Mouse (Mus musculus): Measurements from ENCODE around the gene Ankrd13c.
A peak's percentile ranks its signal among the peaks of the same experiment; 100 is the strongest.
"Not testable (repeated sequence)": the region's sequence is repeated elsewhere in the genome, so short reads cannot be mapped to it uniquely, and the experiment has no call there.

The Ankrd13c gene

DNA sequence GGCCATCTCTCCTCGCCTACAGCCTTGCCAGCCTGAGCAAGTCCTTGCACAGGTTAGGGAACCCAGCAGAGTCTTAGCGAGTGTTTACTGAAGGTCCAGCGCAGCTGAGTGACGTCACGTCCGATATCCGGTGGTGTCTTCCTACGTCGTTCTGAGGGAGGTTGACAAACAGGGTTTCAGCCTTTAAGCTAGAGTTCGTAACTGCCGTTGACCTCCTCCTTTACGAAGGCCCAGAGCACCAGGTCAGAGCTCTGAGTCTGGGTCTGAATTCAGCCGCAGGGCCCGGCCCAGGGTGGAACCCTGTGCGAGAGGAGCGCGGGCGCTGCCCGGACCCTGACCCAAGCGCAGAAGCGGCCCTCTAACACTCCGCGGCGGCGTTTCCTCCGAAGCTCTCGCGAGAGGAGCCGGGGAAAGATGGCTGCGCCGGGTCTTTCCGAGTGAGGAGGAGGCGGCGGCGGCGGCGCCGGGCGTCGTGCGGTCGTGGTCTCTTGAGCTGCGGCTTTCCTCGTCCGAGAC, at the start of gene Ankrd13c:
Gene Ankrd13c, plus strand, starts transcription at position 397 of the 516 bp plus-strand sequence.
- peak; percentile 95 to 96 for DNase-seq

DNA sequence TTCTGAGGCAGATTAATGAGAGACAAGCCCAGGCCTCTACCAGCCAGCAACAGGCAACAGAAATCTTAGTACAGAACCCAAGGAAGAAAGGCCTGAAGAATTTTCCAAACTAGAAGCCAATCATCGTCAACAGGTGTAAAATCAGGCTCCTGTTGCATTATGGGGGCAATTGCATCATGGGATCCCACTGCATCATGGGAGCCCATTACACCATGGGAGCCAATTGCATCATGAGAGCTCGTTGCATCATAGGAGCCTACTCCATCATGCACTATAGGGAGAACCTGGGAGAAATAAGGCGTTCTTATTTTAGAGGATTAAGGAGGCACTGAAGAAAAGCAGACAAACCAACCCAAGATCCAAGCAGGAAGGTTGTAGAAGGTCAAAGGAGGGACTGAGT, 49.4 kb upstream of the Ankrd13c start:
- no peak for DNase-seq

DNA sequence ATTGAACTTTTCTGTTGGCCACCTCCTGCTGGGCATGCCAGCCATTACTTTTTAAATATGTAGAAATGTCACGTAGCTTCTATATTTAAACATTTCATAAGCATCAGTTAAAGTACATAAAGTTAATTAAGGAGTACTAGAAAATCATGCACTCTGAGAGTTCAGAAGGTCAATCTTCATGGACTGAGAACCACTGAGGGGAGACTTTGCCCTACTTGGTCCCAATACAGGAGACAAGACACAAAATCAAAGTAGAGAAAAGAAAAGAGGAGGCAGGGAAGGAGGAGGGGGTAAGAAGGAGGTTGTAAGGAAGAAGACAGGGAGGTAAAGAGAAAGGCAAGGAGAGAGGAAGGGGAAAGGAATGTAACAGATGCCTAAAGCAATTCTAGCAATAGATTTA, 47.1 kb upstream of the Ankrd13c start:
- no peak for DNase-seq

DNA sequence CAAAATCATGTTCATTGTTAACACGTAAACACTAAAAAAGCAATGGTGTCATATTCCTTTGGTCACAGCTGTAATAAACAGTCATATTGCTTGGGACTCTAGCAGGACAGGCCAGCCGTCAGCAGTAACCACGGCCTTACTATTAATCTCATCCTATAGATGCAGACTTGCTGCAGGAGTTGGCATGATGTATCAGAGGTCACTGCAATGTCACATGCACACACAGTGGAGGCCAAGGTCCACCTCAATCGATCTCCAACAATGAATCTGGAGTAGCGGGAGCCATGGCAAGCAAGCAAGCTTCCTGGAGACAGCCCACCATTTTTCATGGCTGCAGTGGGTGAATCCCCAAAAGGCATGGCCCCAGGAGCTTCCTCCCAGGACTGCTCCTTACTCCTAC, 45.3 kb upstream of the Ankrd13c start:
- no peak for DNase-seq

DNA sequence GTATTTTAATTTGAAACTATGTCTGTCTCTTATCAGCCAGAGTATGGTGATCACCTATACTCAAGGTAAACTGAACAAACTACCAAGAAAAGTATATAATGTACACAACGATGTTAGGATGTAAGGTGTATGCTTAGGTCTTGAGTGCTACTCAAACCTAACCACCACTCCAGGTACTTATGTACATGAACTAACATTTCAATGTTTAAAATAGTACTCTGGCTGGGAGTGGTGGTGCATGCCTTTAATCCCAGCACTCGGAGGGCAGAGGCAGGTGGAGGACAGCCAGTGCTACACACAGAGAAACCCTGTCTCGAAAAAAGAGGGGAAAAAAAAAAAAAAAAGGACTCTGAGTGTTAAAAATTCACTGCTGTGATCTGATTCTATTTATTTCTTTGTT, 38.9 kb upstream of the Ankrd13c start:
- DNase-seq = no peak

DNA sequence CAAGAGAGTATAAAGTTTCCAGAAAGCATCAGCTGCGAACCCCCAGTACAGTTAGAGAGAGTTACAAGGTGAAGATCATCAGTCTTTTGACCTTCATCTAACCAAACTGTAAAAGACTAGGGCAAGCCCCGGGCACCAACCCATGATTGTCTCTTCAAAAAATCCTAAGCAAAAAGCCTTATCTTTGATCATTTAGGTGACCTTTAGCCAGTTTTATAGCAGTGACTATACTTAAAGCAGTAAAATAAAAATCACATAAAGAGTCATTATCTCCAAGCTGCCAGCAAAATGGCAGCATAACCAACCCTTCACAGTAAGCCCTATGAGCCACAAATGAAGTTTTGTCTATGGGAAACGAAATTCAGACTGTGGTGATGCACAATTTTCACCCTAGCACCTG, 36.8 kb upstream of the Ankrd13c start:
- no peak for DNase-seq

DNA sequence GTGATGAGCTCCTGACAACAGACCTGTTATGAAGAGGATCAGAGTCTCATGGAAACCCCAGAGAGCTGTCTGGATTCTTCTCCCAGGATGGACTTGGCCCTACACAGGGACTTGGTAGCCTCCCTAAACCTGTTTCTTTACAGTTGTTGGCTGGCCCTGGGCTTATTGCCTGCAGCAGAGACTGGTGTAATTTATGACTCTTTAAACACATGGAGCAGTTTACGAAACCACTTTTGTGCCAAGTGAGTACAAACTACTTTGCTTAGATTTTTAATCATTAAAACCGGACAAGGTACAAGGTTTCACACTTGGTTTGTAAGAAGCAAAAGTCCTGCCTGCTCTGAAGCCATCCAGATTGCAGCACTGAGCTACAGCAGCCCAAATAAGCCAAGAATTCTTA, 34.9 kb upstream of the Ankrd13c start:
- DNase-seq = no peak

DNA sequence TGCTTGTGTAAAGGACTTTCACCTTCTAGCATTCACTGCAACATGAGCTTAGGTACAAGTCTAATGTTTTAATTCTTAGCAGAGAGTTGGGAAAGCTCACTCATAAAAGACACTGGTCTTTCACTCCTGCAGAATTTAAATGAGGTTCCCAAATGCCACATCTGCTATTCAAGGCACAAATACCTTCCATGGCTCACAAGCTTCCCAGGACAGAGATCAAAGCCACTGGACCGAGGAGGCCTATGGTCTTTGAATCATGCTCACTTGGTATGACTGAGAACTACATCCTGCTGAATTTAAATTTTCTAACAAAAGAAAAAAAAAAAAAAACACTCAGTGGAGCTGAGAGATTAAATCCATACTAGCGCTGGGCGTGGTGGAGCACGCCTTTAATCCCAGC, 30.7 kb upstream of the Ankrd13c start:
- no peak for DNase-seq

DNA sequence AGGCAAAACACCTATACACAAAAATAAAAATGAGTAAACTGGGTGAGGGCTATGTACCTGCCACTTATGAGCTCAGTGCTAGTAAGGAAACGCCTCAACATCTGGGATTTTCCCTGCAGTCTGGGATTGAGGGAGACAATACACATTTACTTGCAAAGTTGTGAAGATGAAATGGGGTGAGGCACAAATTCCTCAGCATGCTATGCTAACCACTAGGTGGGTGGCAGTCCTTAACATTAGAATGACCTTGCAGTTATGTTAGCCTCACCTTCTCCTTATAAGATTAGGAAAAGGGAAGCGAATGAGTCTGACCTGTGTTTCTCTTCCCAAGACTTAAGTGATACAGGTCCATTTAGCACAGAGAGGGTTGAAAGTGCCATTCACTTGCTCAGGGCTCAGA, 25.7 kb upstream of the Ankrd13c start:
- DNase-seq = no peak

DNA sequence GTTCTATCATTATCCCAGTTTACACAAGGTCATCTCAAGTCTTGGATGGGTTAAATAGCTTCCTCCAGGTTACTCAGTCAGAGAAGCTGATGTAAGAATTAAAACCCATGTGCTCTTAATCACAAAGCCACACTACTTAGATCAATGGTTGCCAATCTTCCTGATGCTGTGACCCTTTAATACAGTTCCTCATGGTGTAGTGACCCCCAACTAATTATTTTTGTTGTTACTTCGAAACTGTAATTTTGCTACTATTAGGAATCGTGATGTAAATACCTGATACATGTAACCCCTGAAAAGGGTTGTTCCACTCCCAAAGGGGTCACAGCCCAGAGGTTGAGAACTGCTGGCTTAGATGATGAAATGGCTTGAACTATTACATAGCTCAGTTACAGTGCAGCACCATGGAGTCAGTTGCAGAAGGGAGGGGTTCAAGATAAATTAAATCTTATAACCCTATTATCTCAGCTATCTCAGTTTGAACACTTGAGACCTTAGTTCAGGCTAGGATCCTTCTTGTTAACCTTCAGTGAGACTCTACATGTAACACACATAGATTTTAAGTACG, 23.7 kb upstream of the Ankrd13c start:
- DNase-seq = no peak

DNA sequence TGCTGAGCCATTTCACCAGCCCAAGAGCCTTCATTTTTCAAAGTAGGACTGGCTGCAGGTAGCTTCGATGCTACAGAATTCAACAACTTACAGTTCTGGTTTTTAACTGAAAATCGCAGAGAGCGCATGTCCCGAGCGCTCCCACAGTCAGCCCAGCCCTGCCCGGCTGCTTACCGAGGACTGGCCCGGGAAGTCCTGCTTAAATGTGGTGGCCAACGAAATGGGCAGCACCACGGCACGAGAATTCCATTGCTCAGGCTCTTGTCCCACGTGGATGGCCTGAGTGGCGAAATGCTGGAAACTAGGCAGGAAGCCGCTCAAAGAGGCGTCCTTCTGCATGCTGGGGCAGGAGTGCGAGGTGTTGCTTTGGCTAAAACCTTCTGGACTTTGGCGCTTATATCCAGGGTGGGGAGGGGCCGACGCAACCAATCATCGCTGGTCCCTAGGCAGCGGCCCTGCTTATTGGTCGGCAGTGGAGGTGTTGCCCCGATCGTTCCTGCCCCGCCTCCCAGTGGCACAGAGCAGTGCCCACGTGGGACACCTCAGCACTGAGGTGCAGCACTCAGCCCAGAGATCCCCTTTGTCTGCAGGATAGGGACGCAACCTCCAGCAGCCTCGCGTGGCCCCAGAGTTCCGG, 22.2 kb upstream of the Ankrd13c start, which contains the start of gene Cth:
Gene Cth, minus strand, starts transcription at position 386 of the 637 bp plus-strand sequence.
- peak; percentile 89 to 94 for DNase-seq

DNA sequence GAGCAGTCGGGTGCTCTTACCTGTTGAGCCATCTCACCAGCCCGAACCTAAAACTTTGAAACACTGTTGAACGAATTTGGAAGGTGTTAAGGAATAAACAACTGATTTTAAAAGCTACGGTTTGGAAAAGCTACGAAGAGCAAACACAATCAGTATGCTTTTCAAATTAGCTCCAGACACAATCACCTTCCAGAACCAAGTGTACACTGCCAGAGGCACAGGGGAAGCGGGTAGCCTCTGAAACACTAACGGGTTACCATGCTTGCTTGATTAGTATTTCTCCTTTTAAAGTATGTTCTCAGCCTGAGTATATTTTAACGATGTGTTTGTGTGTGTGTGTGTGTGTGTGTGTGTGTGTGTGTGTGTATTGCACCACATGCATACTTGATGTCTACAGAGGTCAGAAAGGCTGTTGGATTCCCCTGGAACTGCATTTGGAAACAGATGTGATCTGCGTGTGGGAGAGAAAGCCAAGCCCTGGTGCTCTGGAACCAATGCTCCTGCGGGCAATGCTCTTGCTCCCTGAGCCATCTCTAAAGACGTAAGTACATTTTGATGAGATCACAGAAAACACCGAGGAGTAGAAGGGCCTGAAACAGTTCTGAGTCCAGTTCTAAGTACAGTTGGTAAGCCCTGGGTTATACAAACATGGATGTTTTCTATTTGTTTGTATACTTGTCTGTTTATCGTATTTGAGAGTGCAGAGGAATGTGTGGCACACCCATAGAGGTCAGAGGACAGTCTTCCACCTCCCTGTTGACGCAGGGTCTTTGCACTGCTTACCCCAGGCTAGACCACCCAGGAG, 21.1 kb upstream of the Ankrd13c start:
- DNase-seq = no peak

DNA sequence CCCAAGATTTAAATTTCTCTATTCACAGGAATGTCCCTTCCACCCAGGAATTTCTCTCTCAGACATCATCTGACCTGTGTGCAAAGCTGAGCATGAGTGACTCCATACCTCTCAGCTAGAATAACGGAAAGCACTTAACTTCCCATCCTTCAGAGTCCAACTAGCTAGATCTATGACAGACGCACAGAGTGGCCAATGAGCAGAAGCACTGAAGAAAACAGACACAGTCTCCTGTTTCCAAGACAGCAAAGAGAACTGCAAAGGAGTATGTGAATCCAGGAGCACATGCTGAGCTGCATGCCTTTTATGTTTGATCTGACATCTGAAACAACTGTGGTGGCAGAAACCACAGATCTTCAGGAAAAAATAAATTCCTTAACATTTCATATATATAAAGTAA, 20.3 kb upstream of the Ankrd13c start:
- no peak for DNase-seq

DNA sequence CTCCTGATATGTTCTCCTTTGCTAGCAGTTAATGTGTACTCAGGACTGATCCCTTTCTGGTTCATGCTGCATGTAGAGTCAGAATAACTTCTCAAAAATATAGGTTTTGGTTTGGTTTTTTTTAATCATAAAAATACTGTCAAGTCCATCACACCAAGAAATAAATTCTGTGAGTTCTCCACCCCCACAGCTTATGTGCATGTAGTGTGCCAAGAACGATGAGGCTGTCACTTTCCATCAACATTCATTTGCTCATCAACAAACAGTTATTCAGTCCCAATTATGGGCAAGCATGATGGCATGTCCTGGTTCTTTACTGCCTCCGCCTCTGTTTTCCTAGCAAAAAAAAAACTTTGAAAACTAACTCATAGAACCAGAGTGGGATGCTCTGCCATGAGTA, 18.3 kb upstream of the Ankrd13c start:
- no peak for DNase-seq

DNA sequence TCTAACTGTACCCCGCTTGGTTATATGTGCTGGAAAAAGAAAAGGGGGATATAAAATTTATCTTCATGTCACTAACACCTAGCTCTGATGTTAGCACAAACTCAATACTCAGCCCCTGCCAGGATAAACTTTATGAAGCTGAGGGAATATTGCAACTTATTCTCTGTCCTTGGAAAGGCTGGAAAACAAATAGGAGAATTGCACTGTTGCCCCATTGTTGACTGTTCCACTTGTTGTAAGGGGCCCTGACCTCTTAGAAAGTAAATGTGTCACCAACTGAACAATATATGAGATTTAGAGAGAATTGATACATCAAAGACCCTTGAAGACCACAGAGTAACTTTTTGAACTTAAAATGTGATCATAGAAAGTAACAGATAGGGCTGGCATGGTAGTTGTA, 17.6 kb upstream of the Ankrd13c start:
- no peak for DNase-seq

DNA sequence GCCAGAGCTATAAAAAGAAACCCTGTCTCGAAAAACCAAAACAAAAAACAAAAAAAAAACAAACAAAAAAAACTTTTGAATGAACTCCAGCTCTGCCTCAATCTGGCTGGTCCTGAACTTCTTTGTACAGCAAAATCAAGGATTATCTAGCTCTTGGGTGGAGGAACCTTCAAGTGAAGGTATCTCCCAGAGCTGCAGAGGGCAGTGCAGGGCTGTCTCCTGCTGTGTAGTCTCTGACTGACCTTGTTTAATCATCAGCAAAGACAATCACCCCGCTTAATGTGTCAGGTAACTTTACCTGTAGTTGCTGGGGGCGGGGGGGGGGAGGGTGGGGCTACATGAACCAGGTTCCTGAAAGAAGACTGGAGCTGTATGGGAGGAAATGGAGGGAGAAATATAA, 15.4 kb upstream of the Ankrd13c start:
- DNase-seq = no peak

DNA sequence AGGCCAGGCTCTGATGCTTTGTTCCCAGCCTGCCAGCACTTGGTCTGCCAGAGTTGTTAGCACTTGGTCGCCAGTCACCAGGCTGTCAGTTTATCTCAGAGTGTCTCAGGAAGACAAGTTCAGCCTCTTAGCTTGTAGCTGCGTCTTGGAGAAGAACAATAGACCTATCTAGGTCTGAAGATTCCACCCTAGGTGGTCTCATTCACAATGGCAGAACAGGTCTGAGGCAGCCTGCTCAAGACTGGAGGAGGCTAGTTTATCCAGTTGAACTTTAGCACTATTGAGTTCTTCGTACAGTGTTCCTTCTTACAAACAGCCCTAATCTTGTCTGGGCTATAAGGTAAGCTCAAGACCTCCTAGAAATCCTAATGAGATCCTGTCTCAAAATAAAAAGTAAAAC, 15.0 kb upstream of the Ankrd13c start:
- no peak for DNase-seq

DNA sequence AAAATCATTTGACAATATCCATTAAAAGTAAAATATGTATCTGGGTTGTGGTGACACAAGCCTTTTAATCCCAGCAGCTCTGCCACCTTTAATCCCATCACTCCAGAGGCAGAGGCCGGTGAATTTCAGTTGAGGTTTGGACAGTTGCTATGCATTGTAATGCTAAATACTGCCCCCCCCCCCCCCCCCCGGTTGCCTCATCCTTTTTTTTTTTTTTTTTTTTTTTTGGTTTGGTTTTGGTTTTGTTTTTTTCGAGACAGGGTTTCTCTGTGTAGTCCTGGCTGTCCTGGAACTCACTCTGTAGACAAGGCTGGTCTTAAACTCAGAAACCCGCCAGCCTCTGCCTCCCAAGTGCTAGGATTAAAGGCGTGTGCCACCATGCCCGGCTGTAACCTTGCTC, 13.8 kb upstream of the Ankrd13c start:
- not testable (repeated sequence) for DNase-seq

DNA sequence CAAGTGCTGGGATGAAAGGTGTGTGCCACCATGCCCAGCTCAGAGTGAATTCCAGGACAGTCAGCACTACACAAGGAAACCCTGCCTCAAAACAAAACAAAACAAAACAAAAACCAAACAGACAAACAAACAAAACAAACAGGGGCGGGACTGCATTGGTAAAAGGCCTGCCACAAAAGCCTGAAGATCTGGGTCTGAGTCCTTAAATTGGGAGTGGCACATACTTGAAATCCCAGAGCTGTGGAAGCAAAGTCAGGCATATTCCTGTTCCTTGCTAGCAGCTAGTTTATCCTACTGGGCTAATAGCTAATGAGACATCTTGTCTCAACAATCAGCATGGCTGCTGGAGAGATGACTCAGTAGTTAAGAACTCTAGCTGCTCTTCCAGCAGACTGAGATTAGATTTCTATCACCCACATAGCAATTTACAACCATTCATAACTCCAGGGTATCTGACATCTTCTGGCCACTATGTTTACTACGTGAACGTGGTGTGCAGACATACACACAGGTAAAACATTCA, 12.7 kb upstream of the Ankrd13c start:
- DNase-seq = no peak

DNA sequence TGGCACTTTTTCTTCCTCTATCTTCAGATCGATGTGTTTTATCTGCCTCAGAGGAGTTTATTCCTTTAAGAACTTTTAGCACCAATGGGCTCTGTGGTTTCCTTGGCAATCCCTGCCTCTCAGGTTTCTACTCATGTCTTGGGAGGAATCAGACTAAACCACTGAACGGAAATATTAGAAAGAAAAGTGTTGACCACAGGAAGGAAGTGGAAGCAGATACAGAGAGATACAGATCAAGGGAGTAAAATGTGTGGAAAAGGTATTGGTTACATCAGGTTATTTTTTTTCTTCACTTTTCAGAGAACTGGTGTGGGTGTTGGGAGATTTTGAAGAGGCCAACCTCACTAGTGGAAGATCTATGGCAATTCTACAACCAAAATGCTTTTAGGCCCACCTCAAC, 8.5 kb upstream of the Ankrd13c start:
- no peak for DNase-seq

DNA sequence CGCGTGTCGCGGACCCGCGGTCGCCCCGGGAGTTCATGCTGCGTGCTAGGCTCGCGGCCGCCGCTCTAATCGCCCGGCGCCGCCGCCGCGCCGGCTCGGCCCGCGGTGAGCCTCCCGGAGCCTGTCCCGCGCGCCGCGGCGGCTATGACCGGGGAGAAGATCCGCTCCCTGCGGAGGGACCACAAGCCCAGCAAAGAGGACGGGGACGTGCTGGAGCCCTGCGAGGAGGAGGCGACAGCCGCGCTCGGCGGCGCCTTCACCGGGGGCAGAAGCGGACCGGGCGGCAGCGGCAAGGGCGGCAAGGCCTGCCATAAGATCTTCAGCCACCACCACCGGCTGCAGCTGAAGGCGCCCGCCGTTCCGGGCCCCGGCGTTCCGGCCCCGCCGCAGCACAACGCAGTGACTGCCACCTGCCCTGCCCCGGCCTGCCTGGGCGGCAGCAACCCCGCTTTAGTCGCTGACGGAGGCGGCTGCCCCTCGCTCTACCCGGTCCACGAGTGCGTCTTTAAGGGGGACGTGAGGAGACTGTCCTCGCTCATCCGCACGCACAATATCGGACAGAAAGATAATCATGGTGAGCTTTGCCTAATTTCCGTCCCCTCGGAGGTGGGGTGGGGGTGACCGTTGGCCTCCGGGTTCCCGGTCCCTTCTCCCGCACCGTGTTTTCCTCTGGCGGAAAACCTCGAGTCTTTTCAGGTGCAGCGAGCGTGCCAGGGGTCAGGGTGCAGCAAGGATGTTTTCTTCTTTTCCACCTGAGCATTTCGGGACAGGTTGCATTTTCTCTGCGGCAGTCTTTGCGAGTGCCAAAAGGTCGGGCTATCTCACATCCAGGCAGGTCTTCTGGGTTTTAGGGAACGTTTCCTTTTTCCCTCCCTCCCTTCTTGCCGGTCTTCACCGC, 593 bp downstream of the Ankrd13c start:
- peak in 1 of 2 experiments; percentile 60 for DNase-seq

DNA sequence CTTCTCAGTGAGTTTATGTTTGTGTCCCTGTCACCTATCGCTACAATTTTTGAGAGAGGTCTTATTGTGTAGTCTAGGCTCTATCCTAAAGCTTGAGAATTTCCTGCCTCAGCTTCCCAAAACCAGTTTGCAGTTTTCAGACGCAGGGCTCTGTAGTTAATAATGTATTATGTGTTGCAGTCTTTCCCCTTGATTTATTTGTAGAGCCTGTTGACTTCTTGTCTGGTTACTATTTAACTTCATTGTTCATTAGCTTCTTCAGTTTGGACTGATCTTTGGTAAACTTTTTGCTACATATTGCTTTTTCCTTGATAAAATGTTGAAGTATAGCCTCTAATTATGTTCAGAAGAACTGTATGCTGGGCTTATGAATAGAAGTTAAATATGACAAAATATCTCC, 5.7 kb downstream of the Ankrd13c start:
- DNase-seq = no peak

DNA sequence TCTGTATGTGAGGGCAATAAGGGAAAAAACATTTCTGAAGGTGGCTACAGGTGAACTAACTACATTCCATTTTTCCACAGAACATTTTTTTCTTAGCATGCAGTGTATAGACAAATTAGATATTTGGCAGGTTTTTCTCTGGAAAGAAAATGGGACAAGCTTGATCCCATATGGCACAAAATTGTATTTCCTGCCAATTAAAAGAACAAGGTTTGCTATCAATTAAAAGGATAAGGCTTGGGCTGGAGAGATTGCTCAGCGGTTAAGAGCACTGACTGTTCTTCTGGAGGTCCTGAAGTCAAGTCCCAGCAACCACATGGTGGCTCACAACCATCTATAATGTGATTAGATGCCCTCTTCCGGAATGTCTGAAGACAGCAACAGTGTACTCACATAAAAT, 8.4 kb downstream of the Ankrd13c start:
- no peak for DNase-seq

All from cerebellum, postnatal 10 days (tissue).